Mouse (Mus musculus) kidney, embryonic 14.5 days (tissue): ENCODE measurements at regions not wholly inside any gene's neighbourhood (a gene's known extent, or its start where the extent isn't known, plus 50 kb on each side); places are given as distances from the start of the nearest gene placed in this dataset.

Experiments used
- ATAC-seq: fragments of 200-750 bp; cut with Nextera tagmentation; 2 replicates; pipeline ENCODE4 v1.8.0; 2017; ENCODE audit warnings: moderate number of reproducible peaks, mild to moderate bottlenecking, moderate TSS enrichment, moderate library complexity; ENCODE audit not compliant: low FRiP score, low TSS enrichment
- H3K27ac ChIP-seq: fragments of 300-500 bp; sonication (generic); 2 replicates; pipeline ENCODE4 v1.5.1; 2014; ENCODE audit warnings: low read depth, mild to moderate bottlenecking, low read length, moderate library complexity, mixed read lengths
- H3K27me3 ChIP-seq: fragments of 300-500 bp; sonication (generic); 2 replicates; pipeline ENCODE4 v1.6.1; 2014; ENCODE audit warnings: mild to moderate bottlenecking, low read length; ENCODE audit not compliant: control insufficient read depth, insufficient read depth
- H3K36me3 ChIP-seq: fragments of 300-500 bp; sonication (generic); 2 replicates; pipeline ENCODE4 v1.6.1; 2014; ENCODE audit warnings: low read length, mixed read lengths; ENCODE audit not compliant: control insufficient read depth, insufficient read depth
- H3K4me1 ChIP-seq: fragments of 300-500 bp; sonication (generic); 2 replicates; pipeline ENCODE4 v1.6.1; 2014; ENCODE audit warnings: low read length, mixed read lengths; ENCODE audit not compliant: control insufficient read depth, insufficient read depth
- H3K4me2 ChIP-seq: fragments of 300-500 bp; sonication (generic); replicated peaks from 2 replicates; pipeline ENCODE4 v1.6.1; 2014; ENCODE audit warnings: low read depth, mild to moderate bottlenecking, low read length
- H3K4me3 ChIP-seq: fragments of 300-500 bp; sonication (generic); 2 replicates; pipeline ENCODE4 v1.5.1; 2014; ENCODE audit warnings: mild to moderate bottlenecking, low read length
- H3K9ac ChIP-seq: fragments of 300-500 bp; sonication (generic); 2 replicates; pipeline ENCODE4 v1.6.1; 2014; ENCODE audit warnings: low read depth, mild to moderate bottlenecking, low read length, moderate library complexity
- H3K9me3 ChIP-seq: fragments of 300-500 bp; sonication (generic); 2 replicates; pipeline ENCODE4 v1.6.1; 2016; ENCODE audit warnings: low read length; ENCODE audit not compliant: control insufficient read depth
- WGBS: fragments of 180-500 bp; shearing (Covaris S2); extraction: QIAGEN DNeasy Blood & Tissue Kit; methylation state at CpG from one replicate; pipeline ENCODE4 v1.1.7; 2014; 5-methylcytosine and 5-hydroxymethylcytosine counted together

DNA sequence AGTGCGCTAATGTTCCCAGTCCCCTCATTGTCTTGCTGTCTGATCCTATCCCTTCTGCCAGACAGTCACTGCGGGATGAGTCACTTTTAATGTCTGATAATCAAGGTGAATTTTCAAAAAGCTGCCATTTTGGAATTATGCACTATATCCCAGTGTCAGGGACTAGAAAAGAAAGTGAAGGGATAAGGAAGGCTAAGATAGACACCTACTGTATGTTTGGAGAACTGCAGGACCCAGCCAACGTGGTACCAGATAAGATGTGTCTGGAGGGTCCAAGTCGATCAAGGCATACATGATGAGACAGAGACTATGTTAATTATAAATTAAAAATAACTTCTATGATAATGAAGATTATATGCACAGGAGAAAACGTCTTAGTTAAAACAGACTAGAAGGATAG, 76.6 kb upstream of the Pmfbp1 start:
- Histone ChIP-seq H3K4me1 (no peaks in the 10 kb centered on the region), H3K36me3 (no peaks in the 10 kb centered on the region), H3K9me3 (no peaks in the 10 kb centered on the region), H3K4me2 (no peak overlapping the region), H3K27ac (no peak overlapping the region), H3K4me3 (no peak overlapping the region), H3K9ac (no peak overlapping the region), H3K27me3 (no peaks in the 10 kb centered on the region)
- 40% methylated on average over 5 of the region's 5 CpGs for WGBS
- ATAC-seq: peak; percentile 80; the same call in 1 of the 2 replicates

- no peak overlapping the region for H3K4me3 ChIP-seq
- no peaks in the 10 kb centered on the region for H3K36me3 ChIP-seq
- H3K4me1 ChIP-seq: no peaks in the 10 kb centered on the region
- 28% methylated on average over 12 of the region's 12 CpGs for WGBS
- no peaks in the 10 kb centered on the region for H3K27me3 ChIP-seq
- no peak overlapping the region for H3K27ac ChIP-seq
- 0 out of 2 replicates have a peak, but pooled peaks cover 3% of the 10 kb centered on the region for H3K9me3 ChIP-seq
- H3K4me2 ChIP-seq: no peak overlapping the region
- H3K9ac ChIP-seq: no peak overlapping the region
- ATAC-seq: no peak
Observed at GRCm38 (mm10) chr8:109417971-109418370, 75.9 kb upstream of the Pmfbp1 start.

- H3K4me3 ChIP-seq: no peak overlapping the region
- no peak overlapping the region for H3K4me2 ChIP-seq
- ATAC-seq: no peak
- no peaks in the 10 kb centered on the region for H3K27me3 ChIP-seq
- H3K9me3 ChIP-seq: 0 out of 2 replicates have a peak, but pooled peaks cover 3% of the 10 kb centered on the region
- H3K27ac ChIP-seq: no peak overlapping the region
- 72% methylated on average over 4 of the region's 4 CpGs for WGBS
- no peaks in the 10 kb centered on the region for H3K4me1 ChIP-seq
- no peak overlapping the region for H3K9ac ChIP-seq
- H3K36me3 ChIP-seq: no peaks in the 10 kb centered on the region
Observed at GRCm38 (mm10) chr8:109419029-109419596, 74.7 kb upstream of the Pmfbp1 start.

GRCm38 (mm10) chr8:109424004-109424403, 69.8 kb upstream of the Pmfbp1 start:
- H3K27ac ChIP-seq: no peak overlapping the region
- no peak for ATAC-seq
- no peaks in the 10 kb centered on the region for H3K27me3 ChIP-seq

DNA sequence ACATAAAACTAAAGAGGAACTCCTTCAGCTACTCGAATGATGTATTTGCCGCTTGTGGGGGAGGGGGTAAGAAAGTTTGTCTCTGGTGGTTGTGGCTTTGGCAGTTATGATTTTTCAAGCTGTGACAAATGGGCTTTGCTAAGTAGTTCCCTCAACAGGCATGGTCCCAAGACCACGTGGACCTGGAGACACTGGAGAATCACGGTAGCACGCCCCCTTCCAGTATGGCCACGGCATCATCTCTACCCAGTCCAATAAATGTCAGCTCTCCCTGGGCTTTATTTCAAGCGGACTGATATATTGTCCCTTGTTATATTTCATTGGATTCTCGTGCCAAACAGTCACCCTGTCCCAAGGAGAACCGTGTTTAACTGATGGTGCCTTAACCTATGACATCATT, 65.3 kb upstream of the Pmfbp1 start:
- Histone ChIP-seq H3K4me2 (no peak overlapping the region), H3K4me3 (no peak overlapping the region), H3K36me3 (no peaks in the 10 kb centered on the region), H3K9ac (no peak overlapping the region), H3K27ac (no peak overlapping the region), H3K27me3 (no peaks in the 10 kb centered on the region), H3K9me3 (no peaks in the 10 kb centered on the region), H3K4me1 (no peaks in the 10 kb centered on the region)
- ATAC-seq: no peak
- 53% methylated on average over 9 of the region's 9 CpGs for WGBS

More at GRCm38 (mm10) chr8:109424004-109424403, 69.8 kb upstream of the Pmfbp1 start:
- WGBS: 75% methylated on average over 5 of the region's 5 CpGs
- Histone ChIP-seq H3K9me3 (0 out of 2 replicates have a peak, but pooled peaks cover 3% of the 10 kb centered on the region), H3K4me2 (no peak overlapping the region), H3K4me3 (no peak overlapping the region), H3K4me1 (no peaks in the 10 kb centered on the region), H3K36me3 (no peaks in the 10 kb centered on the region), H3K9ac (no peak overlapping the region)

GRCm38 (mm10) chr8:109434538-109434937, 59.3 kb upstream of the Pmfbp1 start:
- no peak overlapping the region for H3K9ac ChIP-seq
- 89% methylated on average over 12 of the region's 12 CpGs for WGBS
- no peaks in the 10 kb centered on the region for H3K27me3 ChIP-seq

GRCm38 (mm10) chr8:109436056-109436455, 57.8 kb upstream of the Pmfbp1 start:
- Histone ChIP-seq H3K4me1 (no peaks in the 10 kb centered on the region), H3K4me3 (no peak overlapping the region), H3K9ac (no peak overlapping the region), H3K4me2 (no peak overlapping the region), H3K27me3 (no peaks in the 10 kb centered on the region), H3K9me3 (no peaks in the 10 kb centered on the region), H3K27ac (no peak overlapping the region), H3K36me3 (no peaks in the 10 kb centered on the region)
- no peak for ATAC-seq
- 91% methylated on average over 4 of the region's 4 CpGs for WGBS

More at GRCm38 (mm10) chr8:109434538-109434937, 59.3 kb upstream of the Pmfbp1 start:
- no peak for ATAC-seq
- H3K27ac ChIP-seq: no peak overlapping the region
- no peak overlapping the region for H3K4me2 ChIP-seq
- no peaks in the 10 kb centered on the region for H3K4me1 ChIP-seq
- H3K4me3 ChIP-seq: no peak overlapping the region
- H3K36me3 ChIP-seq: no peaks in the 10 kb centered on the region
- no peaks in the 10 kb centered on the region for H3K9me3 ChIP-seq

GRCm38 (mm10) chr8:109436830-109437567, 56.8 kb upstream of the Pmfbp1 start:
- Histone ChIP-seq H3K9ac (no peak overlapping the region), H3K4me2 (peak overlapping the region; percentile 35), H3K27ac (no peak overlapping the region), H3K4me3 (peak overlapping the region; percentile 12; the same call in 1 of the 2 replicates), H3K36me3 (no peaks in the 10 kb centered on the region), H3K9me3 (no peaks in the 10 kb centered on the region), H3K4me1 (no peaks in the 10 kb centered on the region), H3K27me3 (no peaks in the 10 kb centered on the region)
- 36% methylated on average over 19 of the region's 19 CpGs for WGBS
- ATAC-seq: no peak; the same call in 1 of the 2 replicates

DNA sequence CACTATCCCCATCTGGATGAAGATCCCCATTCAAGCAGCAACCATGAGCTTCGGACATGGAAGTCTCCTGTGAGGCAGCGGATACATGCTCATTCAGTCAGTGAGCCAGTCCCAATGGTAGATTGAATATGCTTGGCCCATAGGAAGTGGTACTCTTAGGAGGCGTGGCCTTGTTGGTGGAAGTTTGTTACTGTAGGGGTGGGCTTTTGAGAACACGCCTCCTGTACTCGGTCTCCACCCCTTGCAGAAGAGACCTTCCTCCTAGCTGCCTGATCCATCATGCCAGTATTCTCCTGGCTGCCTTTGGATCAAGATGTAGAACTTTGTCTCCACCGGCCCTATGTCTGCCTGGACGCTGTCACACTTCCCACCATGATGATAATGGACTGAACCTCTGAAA, 55.3 kb upstream of the Pmfbp1 start:
- Histone ChIP-seq H3K4me1 (no peaks in the 10 kb centered on the region), H3K9me3 (no peaks in the 10 kb centered on the region), H3K27me3 (no peaks in the 10 kb centered on the region), H3K27ac (no peak overlapping the region), H3K4me2 (no peak overlapping the region), H3K36me3 (no peaks in the 10 kb centered on the region), H3K4me3 (no peak overlapping the region), H3K9ac (no peak overlapping the region)
- WGBS: 94% methylated on average over 7 of the region's 7 CpGs
- ATAC-seq: no peak
